Mouse (Mus musculus): ENCODE data around the gene Atg4d. TPM values are rescaled to one million over a fixed set of nuclear protein-coding genes. Genes with fewer than 3 reads are reported as not detected.
"Not testable (repeated sequence)": the region's sequence is repeated elsewhere in the genome, so short reads cannot be mapped to it uniquely, and the experiment has no call there.

The Atg4d gene
- total RNA-seq, 2 experiments from 2014 or later, result 94.7 to 96.1 TPM

DNA sequence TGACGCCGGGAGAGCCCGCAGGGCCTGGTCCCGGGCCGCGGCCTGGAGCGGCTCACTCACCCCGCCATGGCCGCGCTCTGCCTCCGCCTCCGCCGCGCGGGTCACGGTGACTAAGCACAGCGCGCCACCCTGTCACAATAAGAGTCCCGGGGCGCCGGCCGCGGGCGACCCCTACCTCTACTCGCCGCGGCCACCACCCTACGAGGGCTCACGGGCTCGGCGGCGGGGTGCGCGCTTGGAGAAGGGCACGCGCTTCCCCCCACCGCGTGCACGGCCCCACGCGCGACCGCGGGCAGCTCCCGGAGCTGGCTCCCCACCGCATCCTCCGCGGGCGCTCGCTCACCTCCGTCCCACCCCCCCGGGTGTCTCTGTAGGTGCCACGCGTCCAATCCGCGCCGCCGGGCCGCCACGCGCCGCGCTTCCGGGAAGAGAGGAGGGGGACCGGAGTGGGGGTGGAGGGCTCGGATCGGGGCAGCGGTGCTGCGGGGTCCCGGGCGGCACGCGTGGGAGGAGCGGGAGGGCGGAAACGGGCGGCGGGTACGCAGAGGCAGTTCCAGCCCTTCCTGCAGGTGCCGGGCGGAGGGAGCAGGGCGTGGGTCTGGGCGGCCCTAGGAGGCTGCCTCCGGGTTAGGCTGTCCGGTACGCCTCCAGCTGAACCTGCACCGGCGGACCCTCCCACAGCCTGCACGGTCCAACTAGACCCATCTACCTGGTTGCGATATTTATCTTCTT lies 26.2 kb upstream of the Atg4d start, which contains the start of gene Keap1:
TSS of gene Keap1 (minus strand) at position 629 of the 732 bp plus-strand sequence.
- intact Hi-C loops (cut with DNase I), result no loop called here
- peak; percentile 78 for DNase-seq (ENCODE audit: low spot score)

DNA sequence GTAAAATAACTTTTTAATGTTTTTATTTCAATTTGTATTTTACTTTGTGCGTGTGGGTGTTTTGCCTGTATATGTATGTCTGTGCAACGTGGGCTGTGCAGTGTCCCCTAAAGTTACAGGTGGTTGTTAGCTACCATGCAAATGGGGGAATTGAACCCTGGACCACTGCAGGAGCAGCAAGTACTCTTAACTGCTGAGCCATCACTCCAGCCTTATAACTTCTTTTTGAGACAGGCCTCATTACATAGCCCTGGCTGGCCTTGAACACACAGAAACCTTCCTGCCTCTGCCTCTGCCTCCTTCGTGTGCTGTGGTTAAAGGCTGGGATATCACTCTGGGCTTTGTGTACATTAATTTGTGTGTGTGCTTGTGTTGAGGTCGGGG lies 25.6 kb upstream of the Atg4d start:
- intact Hi-C loops (cut with DNase I), result no loop called here
- DNase-seq (ENCODE audit: low spot score), result no peak

GRCm38 (mm10) chr9:21241343-21241742 lies 23.8 kb upstream of the Atg4d start:
- peak; percentile 50 for DNase-seq (ENCODE audit: low spot score)
- intact Hi-C loops (cut with DNase I), result loop anchor here (5.0 kb wide), 2 partner anchors 51 to 121 kb away; partner anchors contain the start of gene Cdkn2d

DNA sequence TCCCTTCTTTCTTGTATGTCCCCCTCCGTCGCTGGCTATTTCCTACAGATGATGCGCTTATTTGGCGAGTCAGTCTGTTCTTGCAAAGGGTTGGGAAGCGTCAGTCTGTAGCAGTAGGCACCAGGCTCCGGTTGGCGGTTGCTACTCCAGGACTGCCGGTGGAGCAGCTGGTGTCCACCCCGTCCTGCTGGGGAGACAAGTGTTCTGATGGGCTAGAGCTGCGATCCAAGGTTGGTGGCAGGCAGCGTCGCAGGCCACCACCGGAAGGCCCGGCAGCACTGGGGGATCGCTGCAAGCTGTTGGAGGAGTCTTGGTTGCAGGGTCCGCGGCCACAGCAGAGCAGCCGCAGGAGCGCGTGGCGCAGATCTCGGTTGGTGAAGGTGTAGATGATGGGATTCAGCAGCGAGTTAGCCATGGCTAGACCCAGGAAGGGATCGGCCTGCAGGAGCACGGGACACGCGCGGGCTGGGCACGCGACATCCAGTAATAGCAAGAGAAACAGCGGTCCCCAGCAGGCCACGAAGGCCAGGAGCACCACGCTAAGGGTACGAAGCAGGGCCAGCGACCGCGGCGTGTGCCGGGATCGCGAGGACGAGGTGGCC lies 21.2 kb upstream of the Atg4d start:
- DNase-seq (ENCODE audit: low spot score), result no peak

GRCm38 (mm10) chr9:21244428-21245112 lies 20.5 kb upstream of the Atg4d start:
- intact Hi-C loops (cut with DNase I), result loop anchor here (5.0 kb wide), 2 partner anchors 48 to 118 kb away; partner anchors contain the start of gene Cdkn2d
- no peak for DNase-seq (ENCODE audit: low spot score)

More for the DNA sequence above, 21.2 kb upstream of the Atg4d start:
- intact Hi-C loops (cut with DNase I), result loop anchor here (1.0 to 5.0 kb wide), 3 partner anchors 19 to 118 kb away; partner anchors contain the start of gene Cdkn2d

DNA sequence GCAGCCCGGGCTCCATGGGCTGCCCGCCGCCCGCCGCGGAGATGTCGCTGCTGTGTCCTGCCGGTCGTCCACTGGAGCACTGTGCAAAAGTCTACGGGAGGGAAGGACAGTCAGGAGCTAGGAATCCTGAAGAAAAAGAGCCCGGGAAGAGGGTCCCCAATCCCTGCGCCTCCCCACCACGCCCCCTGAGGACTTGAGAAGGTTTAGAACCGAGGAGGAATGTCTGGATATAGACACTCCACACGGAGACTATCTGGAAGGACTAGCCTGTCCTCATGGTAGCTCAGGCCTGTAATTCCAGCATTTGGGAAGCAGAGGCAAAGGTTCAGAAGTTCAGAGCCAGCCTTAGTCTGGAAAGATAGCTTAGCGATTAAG lies 20.0 kb upstream of the Atg4d start:
- no peak for DNase-seq (ENCODE audit: low spot score)
- intact Hi-C loops (cut with DNase I), result no loop called here

GRCm38 (mm10) chr9:21246342-21246741 lies 18.8 kb upstream of the Atg4d start:
- no peak for DNase-seq (ENCODE audit: low spot score)
- intact Hi-C loops (cut with DNase I), result no loop called here

GRCm38 (mm10) chr9:21248326-21248725 lies 16.8 kb upstream of the Atg4d start, which contains the start of gene S1pr5:
TSS of gene S1pr5 (minus strand) at chr9:21248443.
- no peak for DNase-seq (ENCODE audit: low spot score)
- intact Hi-C loops (cut with DNase I), result no loop called here

GRCm38 (mm10) chr9:21249629-21250508 lies 15.2 kb upstream of the Atg4d start:
- DNase-seq (ENCODE audit: low spot score), result no peak
- intact Hi-C loops (cut with DNase I), result no loop called here

GRCm38 (mm10) chr9:21250509-21250908 lies 14.6 kb upstream of the Atg4d start:
- intact Hi-C loops (cut with DNase I), result no loop called here
- no peak for DNase-seq (ENCODE audit: low spot score)

DNA sequence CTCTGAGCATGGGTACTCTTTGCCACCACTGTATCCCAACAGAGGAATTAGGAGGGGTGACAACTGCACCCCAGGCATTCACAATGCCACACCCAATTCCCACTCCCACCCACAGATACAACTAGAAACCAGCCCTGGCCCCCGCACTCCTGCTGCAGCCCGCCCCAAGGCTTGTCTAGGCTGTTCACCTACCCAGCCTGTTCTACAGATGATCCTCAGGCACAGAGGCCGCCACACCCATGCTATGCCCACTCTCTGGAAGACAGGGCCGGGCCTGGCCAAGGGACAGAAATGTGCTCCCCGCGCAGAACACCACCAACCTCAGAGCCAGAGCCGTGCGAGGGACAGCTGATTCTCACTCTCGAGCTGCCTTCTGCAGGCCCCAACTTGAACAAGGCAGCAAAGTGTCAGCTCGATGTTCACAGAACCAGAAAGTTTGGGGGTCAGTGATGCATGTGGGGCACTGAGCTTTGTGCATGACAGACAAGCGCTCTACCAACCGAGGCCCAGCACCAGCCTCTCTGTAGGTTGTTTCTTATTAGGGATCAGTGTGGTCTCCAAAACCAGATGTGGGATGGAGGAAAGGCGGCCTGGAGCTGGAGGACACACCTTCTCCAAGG lies 13.9 kb upstream of the Atg4d start:
- DNase-seq (ENCODE audit: low spot score), result no peak
- intact Hi-C loops (cut with DNase I), result no loop called here

DNA sequence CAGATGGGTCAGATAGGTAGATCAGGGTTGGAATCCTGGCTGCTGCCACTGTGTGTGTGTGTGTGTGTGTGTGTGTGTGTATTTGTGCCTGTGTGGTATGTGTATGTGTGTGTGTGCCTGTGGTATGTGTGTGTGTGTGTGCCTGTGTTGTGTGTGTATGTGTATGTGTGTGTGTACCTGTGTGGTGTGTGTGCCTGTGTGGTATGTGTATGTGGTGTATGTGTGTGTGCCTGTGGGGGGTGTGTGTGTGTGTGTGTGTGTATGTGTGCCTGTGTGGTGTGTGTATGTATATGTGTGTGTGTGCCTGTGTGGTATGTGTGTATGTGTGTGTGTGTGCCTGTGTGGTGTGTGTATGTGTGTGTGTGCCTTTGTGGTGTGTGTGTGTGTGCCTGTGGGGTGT lies 10.4 kb upstream of the Atg4d start:
- no peak for DNase-seq (ENCODE audit: low spot score)
- intact Hi-C loops (cut with DNase I), result no loop called here

- DNase-seq (ENCODE audit: low spot score); intact Hi-C loops (cut with DNase I): not testable (repeated sequence)
These were observed 8.7 kb upstream of the Atg4d start for GRCm38 (mm10) chr9:21256349-21256748.

- no peak for DNase-seq (ENCODE audit: low spot score)
- intact Hi-C loops (cut with DNase I), result no loop called here
These were observed 4.5 kb upstream of the Atg4d start for GRCm38 (mm10) chr9:21260491-21261040.

DNA sequence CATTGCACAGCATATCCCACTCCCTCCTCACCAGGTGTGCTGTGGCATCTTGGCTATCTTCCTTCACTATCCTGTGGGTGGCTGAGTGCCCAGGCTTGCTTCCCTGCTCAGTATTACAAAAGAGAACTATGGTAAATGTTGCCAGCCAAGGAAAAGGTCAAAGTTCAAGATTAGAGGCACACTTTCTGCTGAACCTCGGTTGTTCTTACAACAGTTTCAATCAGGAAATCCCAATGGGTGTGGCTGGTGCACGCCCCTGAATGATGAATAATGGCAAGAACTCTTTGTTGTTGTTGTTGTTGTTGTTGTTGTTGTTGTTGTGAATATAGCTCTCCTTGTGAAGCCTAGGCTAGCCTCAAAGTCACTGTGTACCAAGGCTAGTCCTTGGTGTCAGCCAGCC lies 3.3 kb upstream of the Atg4d start:
- DNase-seq (ENCODE audit: low spot score), result no peak
- intact Hi-C loops (cut with DNase I), result no loop called here

GRCm38 (mm10) chr9:21264272-21264999 lies 657 bp upstream of the Atg4d start:
- intact Hi-C loops (cut with DNase I), result loop anchor here (2.0 kb wide), 1 partner anchor 22 kb away; the partner anchor contains the start of gene Kri1
- no peak for DNase-seq (ENCODE audit: low spot score)

DNA sequence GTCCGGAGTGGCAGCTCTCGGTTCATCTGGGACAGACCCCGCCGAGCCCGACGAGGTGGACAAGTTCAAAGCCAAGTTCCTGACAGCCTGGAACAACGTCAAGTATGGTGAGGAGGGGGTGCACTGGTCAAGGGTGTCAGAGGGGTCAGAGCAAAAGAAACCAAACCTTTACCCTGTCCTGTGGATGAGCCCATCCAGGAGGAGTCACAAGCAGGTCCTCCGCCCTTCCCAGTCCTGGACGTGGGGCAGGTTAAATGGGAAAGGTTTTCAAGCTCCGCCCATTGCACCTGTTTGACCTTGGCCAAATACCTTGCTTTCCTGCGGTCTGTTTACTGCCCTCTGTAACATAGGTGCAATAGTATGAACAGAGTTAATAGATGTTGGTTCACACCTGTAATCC lies 518 bp downstream of the Atg4d start:
- intact Hi-C loops (cut with DNase I), result loop anchor here (2.0 kb wide), 1 partner anchor 21 kb away; the partner anchor contains the start of gene Kri1

GRCm38 (mm10) chr9:21266889-21267288 lies 1.8 kb downstream of the Atg4d start:
- no peak for DNase-seq (ENCODE audit: low spot score)
- intact Hi-C loops (cut with DNase I), result no loop called here

More for the DNA sequence above, 518 bp downstream of the Atg4d start:
- no peak for DNase-seq (ENCODE audit: low spot score)

Measured in heart, postnatal 25 days (tissue).